Mouse (Mus musculus) lung, postnatal 0 days (tissue): Measurements from ENCODE around the gene Veph1. TPM values are rescaled to one million over a fixed set of nuclear protein-coding genes. Genes with fewer than 3 reads are reported as not detected.
A peak's percentile ranks its signal among the peaks of the same experiment; 100 is the strongest.

Experiments
- ATAC-seq: fragments of 200-750 bp; cut with Nextera tagmentation; 2 replicates; pipeline ENCODE4 v1.8.0; 2017; ENCODE audit warnings: moderate library complexity
- DNase-seq: peaks from one replicate; pipeline ENCODE4 v3.0.0-alpha.2; 2016; ENCODE audit warnings: low spot score
- H3K27ac ChIP-seq: fragments of 300-500 bp; sonication (generic); 2 replicates; pipeline ENCODE4 v1.5.1; 2014; ENCODE audit warnings: antibody characterized with exemption, mild to moderate bottlenecking, low read length, mixed read lengths
- H3K27me3 ChIP-seq: fragments of 300-500 bp; sonication (generic); replicated peaks from 2 replicates; pipeline ENCODE4 v1.6.1; 2014; ENCODE audit warnings: low read length, mixed read lengths; ENCODE audit not compliant: insufficient read depth
- H3K36me3 ChIP-seq: fragments of 300-500 bp; sonication (generic); 2 replicates; pipeline ENCODE4 v1.6.1; 2014; ENCODE audit warnings: low read length, mixed read lengths; ENCODE audit not compliant: insufficient read depth
- H3K4me1 ChIP-seq: fragments of 300-500 bp; sonication (generic); 2 replicates; pipeline ENCODE4 v1.6.1; 2014; ENCODE audit warnings: antibody characterized with exemption, low read depth, low read length, mixed read lengths; ENCODE audit not compliant: insufficient read depth
- H3K4me2 ChIP-seq: fragments of 300-500 bp; sonication (generic); replicated peaks from 2 replicates; pipeline ENCODE4 v1.6.1; 2014; ENCODE audit warnings: low read depth, mild to moderate bottlenecking, low read length, moderate library complexity, mixed read lengths
- H3K4me3 ChIP-seq: fragments of 300-500 bp; sonication (generic); 2 replicates; pipeline ENCODE4 v1.5.1; 2014; ENCODE audit warnings: low read depth, low read length
- H3K9ac ChIP-seq: fragments of 300-500 bp; sonication (generic); replicated peaks from 2 replicates; pipeline ENCODE4 v1.6.1; 2014; ENCODE audit warnings: low read depth, mild to moderate bottlenecking
- H3K9me3 ChIP-seq: fragments of 300-500 bp; sonication (generic); 2 replicates; pipeline ENCODE4 v1.6.1; 2016; ENCODE audit warnings: low read length, mixed read lengths
- CTCF ChIP-seq: IDR thresholded peaks from 2 replicates; pipeline ENCODE4 v1.5.1; 2016; ENCODE audit warnings: antibody characterized with exemption, mild to moderate bottlenecking
- EP300 ChIP-seq: IDR thresholded peaks from 2 replicates; pipeline ENCODE4 v1.6.1; 2016; ENCODE audit warnings: antibody characterized with exemption, mild to moderate bottlenecking, control low read depth
- WGBS: fragments of 180-500 bp; shearing (Covaris S2); extraction: QIAGEN DNeasy Blood & Tissue Kit; methylation state at CpG from one replicate; pipeline ENCODE4 v1.1.7; 2014; 5-methylcytosine and 5-hydroxymethylcytosine counted together
- polyA plus RNA-seq: library from polyadenylated mRNA; unstranded; fragments of >200 nt; fragmentation: Nextera tagmentation; extraction: Ambion mirVana; gene quantifications from 2 replicates; pipeline ENCODE4 v1.2.1, GENCODE M21; 2015

Veph1 gene
- polyA plus RNA-seq, 1 experiment from 2014 or later = 3.0 TPM

DNA sequence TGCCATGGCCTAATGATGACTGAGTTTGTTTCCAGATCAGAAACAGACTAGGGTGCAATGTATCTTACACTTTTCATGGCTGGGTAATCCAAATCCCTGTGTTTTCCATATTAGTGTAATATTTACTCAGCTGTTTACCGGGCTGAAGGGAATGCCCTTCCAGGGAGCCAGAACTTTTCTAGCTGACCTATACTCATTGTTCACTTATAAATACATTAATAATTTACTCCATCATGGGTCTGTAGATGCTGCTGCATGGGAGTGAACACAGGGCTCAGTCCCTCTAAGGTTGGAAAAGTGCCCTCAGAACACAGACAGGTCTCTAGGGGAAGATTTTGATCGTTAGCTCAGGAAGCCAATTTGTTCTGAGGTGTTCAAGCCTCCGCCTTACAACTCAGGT lies 1.9 kb downstream of the Veph1 start:
- H3K9me3 ChIP-seq = no peaks in the 10 kb centered on the region
- H3K27me3 ChIP-seq = no peaks in the 10 kb centered on the region
- H3K4me3 ChIP-seq = no peak overlapping the region
- ATAC-seq (no peak), DNase-seq (no peak)
- no peak overlapping the region for H3K27ac ChIP-seq
- TF ChIP-seq EP300 (no peak), CTCF (no peak)
- no peak overlapping the region for H3K4me2 ChIP-seq
- no peak overlapping the region for H3K9ac ChIP-seq
- 0 out of 2 replicates have a peak, but pooled peaks cover 3% of the 10 kb centered on the region for H3K4me1 ChIP-seq
- 86% methylated on average over 3 of the region's 3 CpGs for WGBS
- H3K36me3 ChIP-seq = no peaks in the 10 kb centered on the region

DNA sequence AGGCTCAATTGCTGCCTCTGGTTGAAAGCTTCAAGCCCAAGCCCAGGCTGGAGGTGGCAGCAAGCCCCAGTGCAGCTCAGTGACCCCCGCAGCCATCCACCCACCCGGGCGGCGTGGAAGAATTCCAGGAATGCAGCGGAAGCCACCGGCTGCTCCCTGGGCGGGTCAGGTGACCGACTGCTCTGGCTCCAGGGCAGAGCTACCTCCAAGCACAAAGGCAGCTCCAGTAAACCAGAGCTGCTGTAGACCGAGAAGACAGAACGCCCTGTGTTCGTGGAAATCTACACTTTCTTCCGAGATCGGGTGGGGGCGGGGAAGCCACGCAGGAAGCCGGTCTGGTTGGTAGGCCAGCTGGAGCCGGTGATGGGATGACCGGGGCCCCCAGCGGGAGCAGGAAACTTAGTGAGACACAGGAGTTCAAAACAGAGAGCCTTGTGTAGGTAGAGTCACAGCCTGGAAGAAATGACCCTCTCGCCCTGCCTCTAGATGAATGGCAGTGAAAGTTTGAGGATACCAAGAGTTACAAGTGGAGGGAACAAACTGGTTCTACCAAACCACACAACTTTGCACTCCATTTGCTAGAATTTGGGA lies 4.2 kb downstream of the Veph1 start:
- Histone ChIP-seq H3K27me3 (no peaks in the 10 kb centered on the region), H3K9ac (0 out of 2 replicates have a peak overlapping the region, but pooled peaks have one; percentile 26), H3K36me3 (no peaks in the 10 kb centered on the region), H3K4me3 (peak overlapping the region; percentile 28; the same call in 1 of the 2 replicates), H3K9me3 (no peaks in the 10 kb centered on the region), H3K27ac (peak overlapping the region; percentile 90), H3K4me1 (0 out of 2 replicates have a peak, but pooled peaks cover 3% of the 10 kb centered on the region), H3K4me2 (peak overlapping the region; percentile 61)
- DNase-seq (peak; percentile 71), ATAC-seq (peak; percentile 90)
- WGBS = 7% methylated on average over 20 of the region's 20 CpGs
- TF ChIP-seq EP300 = no peak
- TF ChIP-seq CTCF = no peak

DNA sequence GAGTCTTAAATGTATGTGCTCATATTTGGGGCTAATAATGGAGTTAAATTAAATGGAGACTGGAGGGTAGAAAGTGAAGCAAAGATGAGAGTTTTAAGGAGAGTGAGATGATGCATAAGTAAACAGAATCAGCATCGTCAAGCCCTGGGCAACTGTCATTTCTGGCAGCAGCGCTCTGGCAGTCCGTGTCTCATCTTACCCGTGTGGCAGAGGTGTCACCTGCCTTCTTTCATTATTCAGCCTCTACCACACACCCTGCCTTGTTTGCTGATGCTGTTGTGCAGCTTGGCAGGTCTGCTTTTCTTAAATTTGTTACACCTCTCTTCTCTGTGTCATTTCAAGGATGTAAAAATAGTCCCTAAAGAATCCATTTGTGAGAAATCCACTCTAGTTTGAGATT lies 33.4 kb downstream of the Veph1 start:
- Histone ChIP-seq H3K9me3 (no peaks in the 10 kb centered on the region), H3K9ac (no peak overlapping the region), H3K27ac (no peak overlapping the region), H3K36me3 (no peaks in the 10 kb centered on the region), H3K4me2 (no peak overlapping the region), H3K4me1 (no peaks in the 10 kb centered on the region), H3K27me3 (no peaks in the 10 kb centered on the region), H3K4me3 (no peak overlapping the region)
- ATAC-seq = no peak
- WGBS = 74% methylated on average over 4 of the region's 4 CpGs
- TF ChIP-seq EP300 (no peak), CTCF (no peak)
- DNase-seq = no peak

DNA sequence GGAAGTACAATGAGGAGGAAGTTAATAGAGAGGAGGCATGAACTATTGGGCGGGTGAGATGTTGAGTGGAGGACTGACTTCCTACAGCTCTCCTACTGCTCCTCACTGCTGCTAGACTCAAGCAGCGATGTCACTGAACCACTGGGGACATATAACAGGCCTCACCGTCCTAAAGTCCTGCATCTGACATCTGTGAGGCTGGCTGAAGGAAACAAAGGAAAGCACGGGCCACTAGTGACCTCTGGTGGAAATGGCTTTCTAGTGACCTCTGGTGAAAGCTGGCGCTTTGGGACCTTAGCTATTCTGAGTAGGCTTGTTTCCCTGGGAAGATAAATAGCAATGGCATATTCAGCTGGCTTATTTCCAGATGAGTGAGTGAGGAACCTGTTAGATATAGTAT lies 34.3 kb downstream of the Veph1 start:
- H3K27ac ChIP-seq = no peak overlapping the region
- H3K9ac ChIP-seq = no peak overlapping the region
- WGBS = 34% methylated on average over 5 of the region's 5 CpGs
- H3K36me3 ChIP-seq = no peaks in the 10 kb centered on the region
- no peaks in the 10 kb centered on the region for H3K9me3 ChIP-seq
- no peak overlapping the region for H3K4me3 ChIP-seq
- no peaks in the 10 kb centered on the region for H3K4me1 ChIP-seq
- ATAC-seq (no peak), DNase-seq (no peak)
- H3K27me3 ChIP-seq = no peaks in the 10 kb centered on the region
- no peak overlapping the region for H3K4me2 ChIP-seq
- TF ChIP-seq CTCF (peak; percentile 67), EP300 (no peak)

DNA sequence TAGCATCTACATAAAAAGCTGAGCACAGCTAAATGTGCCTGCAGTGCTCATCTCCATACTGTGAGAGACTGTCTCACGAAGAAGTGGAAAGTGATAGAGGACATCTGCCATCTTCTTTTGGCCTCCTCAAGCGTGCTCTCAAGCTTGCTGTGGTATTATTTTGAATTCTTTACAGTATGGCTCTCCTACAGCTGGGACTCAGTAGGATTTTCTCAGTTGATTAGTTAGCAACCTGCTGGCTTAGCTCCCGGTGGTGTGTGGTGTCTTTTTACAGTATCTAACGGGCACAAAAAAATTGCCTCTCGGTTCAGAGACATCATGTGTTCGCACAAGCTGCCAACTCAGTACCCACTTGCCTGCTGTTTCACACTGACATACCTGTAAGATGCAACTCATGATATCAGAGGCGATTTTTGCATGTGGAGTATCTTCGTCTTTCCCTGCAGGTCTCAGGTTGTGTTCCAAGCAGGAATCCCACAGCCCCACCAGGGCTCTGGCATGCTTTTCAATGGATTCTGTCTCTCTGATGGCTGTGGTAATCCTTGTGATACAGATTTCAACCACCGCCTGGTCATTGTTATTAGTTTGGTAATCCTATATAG lies 42.0 kb downstream of the Veph1 start:
- no peak for ATAC-seq
- Histone ChIP-seq H3K4me2 (no peak overlapping the region), H3K9ac (no peak overlapping the region), H3K4me1 (no peaks in the 10 kb centered on the region), H3K27me3 (no peaks in the 10 kb centered on the region), H3K4me3 (no peak overlapping the region), H3K27ac (no peak overlapping the region), H3K36me3 (no peaks in the 10 kb centered on the region), H3K9me3 (no peaks in the 10 kb centered on the region)
- no peak for DNase-seq
- 68% methylated on average over 9 of the region's 9 CpGs for WGBS
- TF ChIP-seq EP300 (no peak), CTCF (no peak)

DNA sequence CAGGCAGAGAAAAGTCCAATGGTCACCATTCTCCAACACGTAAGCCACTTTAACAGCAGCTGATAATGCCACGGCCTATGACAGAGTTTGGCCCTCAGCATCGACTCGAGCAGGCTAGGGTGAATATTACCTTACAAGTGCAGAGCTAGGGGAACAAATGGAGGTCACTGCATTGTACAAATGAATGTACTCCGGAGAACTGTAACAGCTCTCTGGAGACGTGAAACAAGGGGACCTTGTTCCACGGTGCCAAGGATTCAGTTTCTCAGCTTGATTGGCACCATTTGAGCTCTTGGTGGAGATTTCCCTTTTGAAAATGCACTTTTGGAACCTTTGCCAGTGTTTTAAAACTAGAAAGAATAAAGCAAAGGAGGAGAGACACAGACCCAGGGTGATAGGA lies 44.8 kb downstream of the Veph1 start:
- no peak for ATAC-seq
- no peak for TF ChIP-seq CTCF
- H3K4me3 ChIP-seq = no peak overlapping the region
- no peak overlapping the region for H3K9ac ChIP-seq
- H3K27me3 ChIP-seq = no peaks in the 10 kb centered on the region
- H3K4me1 ChIP-seq = no peaks in the 10 kb centered on the region
- H3K4me2 ChIP-seq = no peak overlapping the region
- H3K9me3 ChIP-seq = no peaks in the 10 kb centered on the region
- no peaks in the 10 kb centered on the region for H3K36me3 ChIP-seq
- DNase-seq = no peak
- H3K27ac ChIP-seq = no peak overlapping the region
- WGBS = 76% methylated on average over 7 of the region's 7 CpGs
